Mouse (Mus musculus) gastrocnemius, postnatal 36 days (tissue): ENCODE measurements at regions not wholly inside any gene's neighbourhood (a gene's known extent, or its start where the extent isn't known, plus 50 kb on each side); places are given as distances from the start of the nearest gene placed in this dataset.

Experiments
- DNase-seq, 2 experiments: peaks; one replicate each; pipeline ENCODE4 v3.0.0; 2022
- intact Hi-C: fragments of 180-260 bp; cut with DNase I; formaldehyde crosslinking; loops from one replicate; pipeline ENCODE4 v1.15.1; 2025

DNA sequence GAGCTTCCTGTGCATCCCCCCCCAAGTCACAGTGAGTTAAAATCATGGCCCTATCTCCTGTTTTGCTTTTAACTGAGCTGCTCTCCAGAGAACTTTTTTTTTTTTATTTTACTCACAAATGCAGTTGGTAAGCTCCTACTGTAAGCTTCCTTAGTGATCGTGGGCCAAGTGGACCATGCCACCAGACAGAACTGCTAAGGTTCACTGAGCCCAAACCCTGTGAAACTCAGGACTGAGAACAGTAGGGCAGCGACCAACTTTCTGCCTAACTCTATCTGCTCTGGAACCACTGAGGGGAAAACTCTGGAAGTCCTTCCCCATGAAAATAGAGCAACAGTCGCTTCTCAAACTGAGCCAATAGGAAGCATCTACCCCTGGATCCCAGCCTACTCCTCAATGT is 1041.8 kb downstream of the Fam19a2 start:
- intact Hi-C loops: no loop called here
- no peak for DNase-seq

DNA sequence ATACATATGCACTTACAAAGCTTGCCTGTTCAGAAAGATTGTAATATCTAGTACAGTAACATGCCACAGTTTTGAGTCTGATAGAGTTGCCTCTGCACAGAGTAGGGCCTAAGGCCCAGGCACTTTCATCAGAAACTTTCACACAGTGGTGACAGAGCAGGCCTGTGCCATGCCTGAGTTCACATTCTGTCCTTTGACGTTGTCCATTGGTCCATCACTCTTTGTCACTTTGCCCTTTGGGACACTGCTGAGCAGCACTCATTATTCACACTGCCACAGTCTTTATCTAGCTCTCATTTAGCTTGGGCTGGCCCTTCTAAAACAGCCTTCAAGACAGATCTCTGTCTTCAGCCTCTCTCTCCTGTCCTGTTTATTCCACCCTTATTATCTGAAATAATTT is 1055.0 kb downstream of the Fam19a2 start:
- DNase-seq: no peak
- intact Hi-C loops: no loop called here

DNA sequence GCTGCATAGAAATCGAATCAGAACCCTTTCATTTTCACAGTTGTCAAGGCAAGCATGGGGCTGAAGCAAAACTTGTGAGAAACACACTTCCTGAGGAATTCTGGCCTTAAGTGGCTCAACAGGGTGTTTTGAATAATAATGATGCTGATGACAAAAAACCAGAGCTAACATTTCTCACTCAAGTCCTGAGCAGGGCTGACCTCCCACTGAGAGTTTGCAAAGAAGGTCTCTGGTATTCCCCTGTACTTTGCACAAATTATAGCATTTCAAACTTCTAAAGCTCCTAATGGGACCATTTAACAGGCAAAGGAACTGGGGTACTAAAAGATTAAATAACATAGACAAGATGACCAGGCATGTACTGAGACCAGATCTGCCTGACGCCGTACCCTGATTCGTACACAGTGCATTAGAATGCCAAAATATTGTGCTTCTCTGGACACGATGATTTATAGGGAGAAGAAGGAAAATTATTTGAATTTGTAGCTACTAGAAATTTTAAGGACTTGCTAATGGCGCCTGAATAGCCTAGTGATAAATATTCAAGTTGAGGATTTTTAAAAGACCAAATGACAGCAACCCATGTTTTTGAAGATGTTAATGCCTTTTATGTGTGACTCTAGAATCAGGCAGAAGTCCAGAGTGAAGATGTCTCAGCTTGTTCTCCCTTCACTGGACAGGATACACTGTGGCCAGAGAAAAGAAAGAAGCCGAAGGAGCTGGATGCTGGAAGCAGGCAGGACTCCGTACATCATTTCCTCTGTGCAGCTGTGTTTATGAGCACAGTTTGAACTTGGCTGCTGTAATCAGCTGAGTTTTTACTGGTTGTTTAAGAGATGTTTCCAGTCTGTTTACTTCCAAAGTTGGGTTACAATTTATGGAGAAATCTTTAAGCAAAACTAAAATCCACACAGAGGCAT is 1056.7 kb downstream of the Fam19a2 start:
- DNase-seq: no peak
- intact Hi-C loops: no loop called here

DNA sequence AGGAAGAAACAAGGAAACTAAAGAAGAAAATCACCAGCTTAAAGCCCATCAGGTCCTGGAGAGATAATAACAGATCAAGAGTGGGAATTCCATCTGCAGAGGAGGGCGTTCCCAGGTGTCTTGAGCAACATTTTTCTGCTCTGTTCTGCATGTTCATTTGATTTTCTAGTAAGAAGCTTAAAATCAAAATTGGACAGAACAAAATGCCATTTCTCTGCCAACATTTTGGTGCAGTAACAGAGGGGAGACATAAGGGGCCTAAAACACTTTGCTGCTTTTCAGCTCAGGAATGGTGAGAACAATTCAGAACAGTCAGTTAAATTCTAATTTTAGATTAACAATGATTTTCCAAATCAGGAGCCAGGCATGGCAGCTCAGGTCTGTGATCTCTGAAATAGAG is 1056.8 kb downstream of the Slc16a7 start:
- no peak for DNase-seq
- intact Hi-C loops: no loop called here

DNA sequence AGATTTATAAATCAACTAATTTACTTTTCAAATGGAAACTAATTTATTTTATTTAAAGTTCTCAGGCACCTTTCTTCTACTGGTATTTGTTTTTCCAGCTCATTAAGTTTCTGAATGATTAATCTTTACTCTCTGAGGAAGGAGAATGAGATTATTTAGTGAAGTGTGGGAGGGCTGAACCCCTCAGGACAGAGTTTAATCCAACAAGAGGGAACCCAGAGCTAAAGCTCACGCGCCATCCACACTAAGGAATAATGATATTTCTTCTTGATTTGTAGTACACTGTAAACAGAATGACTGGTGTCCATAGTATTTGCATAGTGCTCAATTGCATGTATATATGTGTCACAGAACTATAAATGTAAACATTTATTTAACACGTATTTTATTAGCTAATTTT is 1050.3 kb downstream of the Slc16a7 start:
- intact Hi-C loops: no loop called here
- no peak for DNase-seq

DNA sequence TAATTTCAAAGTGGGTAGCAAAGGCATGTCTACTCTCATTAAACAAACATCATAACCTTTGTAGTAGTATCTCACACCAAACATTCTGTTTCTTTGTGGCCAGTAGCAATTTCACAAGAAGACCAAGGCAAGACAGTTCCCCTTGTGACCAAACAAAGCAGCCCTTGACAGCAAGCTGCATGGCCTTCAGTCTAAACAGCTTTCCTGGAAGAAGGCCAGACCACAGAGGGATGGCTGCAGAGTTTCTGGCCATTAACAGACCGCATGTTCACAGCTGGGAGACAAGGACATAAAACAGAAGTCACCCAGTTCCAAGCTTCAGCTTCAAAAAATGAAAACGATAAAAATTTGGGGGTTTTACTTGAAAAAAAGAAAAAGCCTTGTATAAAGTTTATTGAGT is 1040.0 kb downstream of the Slc16a7 start:
- DNase-seq: peak in 1 of 2 experiments; percentile 12
- intact Hi-C loops: no loop called here

DNA sequence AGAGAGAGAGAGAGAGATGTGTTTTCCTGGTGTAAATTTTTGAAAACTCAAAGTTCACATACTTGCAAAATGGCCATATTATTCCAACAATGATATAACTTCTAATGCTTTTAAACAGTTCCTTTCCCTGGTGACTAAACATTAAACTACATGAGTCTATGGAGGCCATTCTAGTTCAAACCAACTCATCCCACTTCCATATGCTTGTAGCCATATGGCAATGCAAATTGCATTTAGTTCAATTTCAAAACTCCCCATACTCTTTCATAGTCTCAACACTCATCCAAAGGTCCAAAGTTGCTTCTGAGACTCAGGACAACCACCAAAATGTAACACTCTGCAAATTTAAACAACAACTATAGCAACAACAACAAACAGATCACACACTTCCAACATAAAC is 1026.5 kb downstream of the Slc16a7 start:
- no peak for DNase-seq
- intact Hi-C loops: no loop called here

DNA sequence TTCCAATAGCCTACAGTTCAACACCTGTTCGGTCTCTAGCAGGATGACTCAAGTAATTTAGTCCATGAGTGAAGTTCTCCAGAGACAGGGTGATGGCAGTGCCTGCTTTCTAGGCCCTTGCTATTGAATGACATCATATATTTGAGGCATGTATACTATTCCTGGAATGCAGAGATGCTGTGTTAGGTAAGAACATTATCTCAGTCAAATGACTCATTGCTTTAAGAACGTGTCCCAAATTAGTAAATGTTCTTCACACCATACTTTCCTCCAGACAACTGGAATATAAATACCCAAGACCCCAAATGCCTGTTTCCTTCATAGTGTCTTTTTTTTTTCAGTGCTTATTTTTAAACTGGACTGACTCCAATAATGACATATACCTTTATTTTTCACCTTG is 1018.3 kb downstream of the Slc16a7 start:
- intact Hi-C loops: no loop called here
- DNase-seq: no peak

DNA sequence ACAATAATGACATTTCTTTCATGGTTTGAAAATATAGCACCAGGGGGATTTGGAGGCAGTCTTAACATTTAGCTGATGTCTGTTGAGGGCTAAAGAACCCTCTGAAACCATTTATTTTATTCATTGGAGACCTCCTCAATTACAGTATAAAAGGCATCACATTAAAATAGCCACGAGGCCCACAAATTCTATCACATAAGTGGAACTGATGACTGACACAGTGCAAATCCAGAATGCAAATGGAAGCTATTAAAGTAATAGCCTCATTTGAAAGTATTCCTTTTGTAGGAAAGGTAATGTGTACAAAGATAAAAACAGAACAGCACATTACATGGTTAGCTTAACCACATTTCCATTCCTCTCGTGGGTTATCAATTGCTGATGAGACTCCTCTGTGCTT is 986.6 kb downstream of the Slc16a7 start:
- DNase-seq: no peak
- intact Hi-C loops: no loop called here

DNA sequence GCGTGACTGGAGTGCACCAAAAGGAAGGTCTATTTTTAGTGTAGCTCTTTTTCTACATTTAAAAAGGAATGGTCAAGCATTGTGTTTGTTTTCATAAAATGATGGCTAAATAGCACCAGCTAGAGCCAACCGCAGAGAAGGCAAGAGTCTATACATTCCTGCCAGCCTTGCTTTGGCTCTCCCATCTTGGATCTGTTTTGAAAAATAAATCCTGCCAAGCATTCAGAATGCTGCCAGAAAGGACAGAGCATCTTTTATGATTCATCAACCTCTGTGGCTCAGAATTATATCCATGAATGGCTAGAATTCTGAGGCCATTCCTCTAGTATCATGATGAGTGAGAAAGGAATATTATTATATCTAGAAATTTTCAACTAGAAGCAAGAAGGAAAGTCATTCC is 979.6 kb downstream of the Slc16a7 start:
- DNase-seq: no peak
- intact Hi-C loops: no loop called here

DNA sequence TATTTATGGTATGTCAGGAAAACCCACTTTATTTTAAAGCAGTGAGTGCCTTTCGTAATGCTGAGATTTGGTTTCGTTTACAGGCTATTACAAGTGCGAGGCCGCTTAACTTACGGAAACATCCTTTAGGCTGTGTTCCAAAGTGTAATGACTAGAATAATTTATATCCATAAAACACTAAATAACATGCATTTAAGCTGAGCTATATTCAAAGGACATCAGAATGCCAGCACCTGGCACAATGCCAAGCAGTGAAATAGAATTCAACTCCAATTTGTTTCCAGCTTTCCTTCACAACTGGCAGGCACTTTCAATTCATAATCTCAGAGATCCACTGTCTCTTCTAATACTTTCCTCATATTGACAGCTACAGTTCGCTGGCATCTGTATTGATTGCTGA is 972.7 kb downstream of the Slc16a7 start:
- DNase-seq: no peak
- intact Hi-C loops: no loop called here

DNA sequence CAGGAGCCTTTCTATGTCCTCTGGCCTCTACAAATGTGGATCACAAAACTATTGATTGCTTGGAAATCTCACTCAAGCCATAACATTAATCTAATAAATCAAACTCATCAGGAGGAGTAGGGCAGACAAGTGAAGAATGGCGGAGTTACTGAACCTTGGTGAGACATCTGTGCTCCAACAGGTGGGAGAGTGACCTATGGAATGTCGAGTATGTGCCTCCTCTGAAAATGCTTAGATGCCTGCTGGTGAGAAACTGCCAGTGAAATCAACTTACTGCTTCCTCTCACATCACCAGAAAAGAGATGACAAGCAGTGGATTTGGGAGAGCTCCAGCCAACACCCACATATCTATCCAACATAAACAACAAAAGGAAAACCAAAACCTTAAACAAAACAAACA is 965.8 kb downstream of the Slc16a7 start:
- intact Hi-C loops: no loop called here
- DNase-seq: no peak
